Mouse (Mus musculus): ENCODE results near the gene Ilkap.
A peak's percentile ranks its signal among the peaks of the same experiment; 100 is the strongest.

Ilkap gene

DNA sequence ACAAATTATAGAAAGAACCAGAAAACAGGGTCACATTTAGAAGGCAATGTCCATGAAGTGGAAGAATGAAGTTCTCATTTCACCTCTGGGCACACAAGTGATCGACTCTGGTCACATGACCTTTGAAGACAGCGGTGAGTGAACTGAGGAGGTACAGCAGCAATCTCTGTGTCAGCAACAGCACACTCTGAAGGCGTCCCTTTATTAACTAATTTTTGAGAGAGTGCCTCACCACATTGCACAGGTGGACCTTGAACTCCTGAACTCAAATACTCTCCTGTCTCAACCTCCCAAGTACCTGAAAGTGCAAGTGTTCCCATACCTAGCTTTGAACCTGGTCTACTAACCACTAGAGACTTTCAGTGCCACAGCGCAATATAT lies 17.5 kb downstream of the Ilkap start:
- H3K27me3 ChIP-seq (ENCODE audit: insufficient read depth, low read length) = no peaks in the 10 kb centered on the region
- H3K4me3 ChIP-seq (replicated peaks; ENCODE audit: low read length) = no peak overlapping the region
- TF ChIP-seq POU5F1 (IDR thresholded peaks at IDR 0.05; ENCODE audit: borderline replicate concordance, low read length) (no peak), NANOG (IDR thresholded peaks at IDR 0.05; ENCODE audit: borderline replicate concordance, low read length) (no peak), CTCF (conservative IDR thresholded peaks at IDR 0.05; ENCODE audit: low read length) (no peak)
- no peaks in the 10 kb centered on the region for H3K9me3 ChIP-seq (ENCODE audit: low read length)
- H3K4me1 ChIP-seq (replicated peaks; ENCODE audit: low read depth, low read length) = peaks cover 6% of the 10 kb centered on the region; the same call in 1 of the 2 replicates
- H3K36me3 ChIP-seq (ENCODE audit: insufficient read depth, low read length) = peaks cover 95% of the 10 kb centered on the region

DNA sequence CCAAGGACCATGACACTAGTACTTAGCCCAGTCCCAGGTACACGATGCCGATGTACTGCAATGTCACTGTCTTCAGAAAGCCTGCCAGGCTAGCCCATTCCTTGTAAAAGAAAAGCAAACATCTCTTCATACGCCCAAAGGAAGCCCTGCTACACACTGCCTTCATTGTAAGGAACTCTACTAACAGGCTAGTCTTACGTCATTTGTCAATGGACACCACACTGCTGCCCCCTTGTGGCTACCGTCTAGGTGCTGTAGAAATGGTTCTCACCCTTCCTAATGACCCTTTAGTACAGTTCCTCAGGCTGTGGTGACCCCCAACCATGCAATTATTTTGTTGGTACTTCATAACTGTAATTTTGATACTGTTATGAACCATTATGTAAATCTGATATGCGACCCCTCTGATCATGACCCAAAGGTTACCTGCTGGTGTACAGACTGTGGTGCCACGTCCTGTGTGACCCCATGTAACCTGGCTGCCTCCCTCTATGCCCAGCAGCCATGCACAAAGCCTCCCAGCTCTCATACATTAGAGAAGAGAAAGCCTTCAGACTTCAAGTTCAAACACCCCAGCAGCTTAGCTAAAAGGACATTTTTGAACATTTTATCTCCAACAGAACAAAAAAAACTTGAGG lies 18.0 kb downstream of the Ilkap start:
- no peaks in the 10 kb centered on the region for H3K9me3 ChIP-seq (ENCODE audit: low read length)
- no peaks in the 10 kb centered on the region for H3K27me3 ChIP-seq (ENCODE audit: insufficient read depth, low read length)
- H3K4me3 ChIP-seq (replicated peaks; ENCODE audit: low read length) = no peak overlapping the region
- no peak for TF ChIP-seq POU5F1 (IDR thresholded peaks at IDR 0.05; ENCODE audit: borderline replicate concordance, low read length)
- peak; percentile 76 for TF ChIP-seq CTCF (conservative IDR thresholded peaks at IDR 0.05; ENCODE audit: low read length)
- no peak for TF ChIP-seq NANOG (IDR thresholded peaks at IDR 0.05; ENCODE audit: borderline replicate concordance, low read length)
- H3K36me3 ChIP-seq (ENCODE audit: insufficient read depth, low read length) = peaks cover 95% of the 10 kb centered on the region
- H3K4me1 ChIP-seq (replicated peaks; ENCODE audit: low read depth, low read length) = peaks cover 6% of the 10 kb centered on the region; the same call in 1 of the 2 replicates

GRCm38 (mm10) chr1:91373414-91373835 lies 25.2 kb downstream of the Ilkap start:
- peaks cover 82% of the 10 kb centered on the region for H3K36me3 ChIP-seq (ENCODE audit: insufficient read depth, low read length)
- TF ChIP-seq NANOG (IDR thresholded peaks at IDR 0.05; ENCODE audit: borderline replicate concordance, low read length) (no peak), CTCF (conservative IDR thresholded peaks at IDR 0.05; ENCODE audit: low read length) (no peak), POU5F1 (IDR thresholded peaks at IDR 0.05; ENCODE audit: borderline replicate concordance, low read length) (no peak)
- H3K4me3 ChIP-seq (replicated peaks; ENCODE audit: low read length) = no peak overlapping the region
- peaks cover 21% of the 10 kb centered on the region for H3K27me3 ChIP-seq (ENCODE audit: insufficient read depth, low read length)
- no peaks in the 10 kb centered on the region for H3K9me3 ChIP-seq (ENCODE audit: low read length)
- H3K4me1 ChIP-seq (replicated peaks; ENCODE audit: low read depth, low read length) = peaks cover 28% of the 10 kb centered on the region

DNA sequence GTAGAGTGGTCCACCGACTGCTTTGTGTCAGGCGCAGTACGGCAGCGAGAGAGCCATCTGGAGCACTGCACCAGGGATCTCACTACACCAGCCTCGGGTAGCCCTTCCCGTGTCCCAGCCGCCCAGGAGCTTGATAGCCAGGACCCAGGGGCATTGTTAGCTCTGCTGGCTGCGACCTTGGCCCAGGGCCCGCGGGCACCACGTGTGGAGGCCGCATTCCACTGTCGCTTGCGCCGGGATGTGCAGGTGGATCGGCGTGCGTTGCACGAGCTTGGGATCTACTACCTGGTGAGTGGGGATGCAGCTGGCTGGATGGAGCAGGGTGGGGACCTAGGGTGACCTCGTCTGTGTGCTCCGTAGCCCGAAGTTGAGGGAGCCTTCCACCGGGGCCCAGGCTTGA lies 28.6 kb downstream of the Ilkap start:
- Histone ChIP-seq H3K36me3 (ENCODE audit: insufficient read depth, low read length) (peaks cover 48% of the 10 kb centered on the region), H3K4me1 (replicated peaks; ENCODE audit: low read depth, low read length) (peaks cover 40% of the 10 kb centered on the region), H3K4me3 (replicated peaks; ENCODE audit: low read length) (peak overlapping the region; percentile 32), H3K9me3 (ENCODE audit: low read length) (no peaks in the 10 kb centered on the region), H3K27me3 (ENCODE audit: insufficient read depth, low read length) (peaks cover 52% of the 10 kb centered on the region)
- TF ChIP-seq CTCF (conservative IDR thresholded peaks at IDR 0.05; ENCODE audit: low read length) (no peak), NANOG (IDR thresholded peaks at IDR 0.05; ENCODE audit: borderline replicate concordance, low read length) (no peak), POU5F1 (IDR thresholded peaks at IDR 0.05; ENCODE audit: borderline replicate concordance, low read length) (no peak)

- Histone ChIP-seq H3K36me3 (ENCODE audit: insufficient read depth, low read length) (peaks cover 42% of the 10 kb centered on the region), H3K9me3 (ENCODE audit: low read length) (peaks cover 2% of the 10 kb centered on the region; the same call in 1 of the 2 replicates), H3K4me1 (replicated peaks; ENCODE audit: low read depth, low read length) (peaks cover 40% of the 10 kb centered on the region), H3K4me3 (replicated peaks; ENCODE audit: low read length) (no peak overlapping the region), H3K27me3 (ENCODE audit: insufficient read depth, low read length) (peaks cover 58% of the 10 kb centered on the region)
- TF ChIP-seq NANOG (IDR thresholded peaks at IDR 0.05; ENCODE audit: borderline replicate concordance, low read length) = no peak
- TF ChIP-seq POU5F1 (IDR thresholded peaks at IDR 0.05; ENCODE audit: borderline replicate concordance, low read length) = no peak
- TF ChIP-seq CTCF (conservative IDR thresholded peaks at IDR 0.05; ENCODE audit: low read length) = no peak
Observed at GRCm38 (mm10) chr1:91369408-91369807, 29.2 kb downstream of the Ilkap start.

DNA sequence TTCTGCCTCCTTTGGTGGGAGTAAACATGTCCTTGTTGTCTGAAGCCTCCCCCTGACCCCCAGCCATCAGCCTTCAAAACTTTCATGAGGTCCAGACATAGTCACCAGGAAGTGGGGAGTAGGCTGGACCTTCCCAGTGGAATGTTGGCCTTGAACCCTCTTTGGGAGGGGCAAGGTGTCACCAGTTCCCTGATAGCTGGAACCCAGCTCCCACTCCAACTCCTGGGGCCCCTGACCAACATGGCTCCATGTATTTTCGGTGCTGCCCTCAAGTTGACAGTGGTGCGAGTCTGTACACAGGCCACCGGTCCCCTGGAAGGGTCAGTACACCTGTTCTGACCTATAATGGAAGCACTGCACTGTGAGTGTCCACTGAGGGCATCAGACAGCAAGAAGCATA lies 31.3 kb downstream of the Ilkap start:
- Histone ChIP-seq H3K4me1 (replicated peaks; ENCODE audit: low read depth, low read length) (peaks cover 40% of the 10 kb centered on the region), H3K9me3 (ENCODE audit: low read length) (peaks cover 14% of the 10 kb centered on the region; the same call in 1 of the 2 replicates), H3K27me3 (ENCODE audit: insufficient read depth, low read length) (peaks cover 68% of the 10 kb centered on the region), H3K4me3 (replicated peaks; ENCODE audit: low read length) (no peak overlapping the region), H3K36me3 (ENCODE audit: insufficient read depth, low read length) (peaks cover 20% of the 10 kb centered on the region)
- TF ChIP-seq CTCF (conservative IDR thresholded peaks at IDR 0.05; ENCODE audit: low read length) (no peak), POU5F1 (IDR thresholded peaks at IDR 0.05; ENCODE audit: borderline replicate concordance, low read length) (no peak), NANOG (IDR thresholded peaks at IDR 0.05; ENCODE audit: borderline replicate concordance, low read length) (no peak)

- peaks cover 12% of the 10 kb centered on the region for H3K36me3 ChIP-seq (ENCODE audit: insufficient read depth, low read length)
- peak within 1 kb of the TSS; percentile 85 for H3K4me3 ChIP-seq (replicated peaks; ENCODE audit: low read length)
- peaks cover 40% of the 10 kb centered on the region for H3K4me1 ChIP-seq (replicated peaks; ENCODE audit: low read depth, low read length)
- H3K9me3 ChIP-seq (ENCODE audit: low read length) = peaks cover 15% of the 10 kb centered on the region; the same call in 1 of the 2 replicates
- H3K27me3 ChIP-seq (ENCODE audit: insufficient read depth, low read length) = peaks cover 71% of the 10 kb centered on the region
- TF ChIP-seq POU5F1 (IDR thresholded peaks at IDR 0.05; ENCODE audit: borderline replicate concordance, low read length) = no peak
- TF ChIP-seq NANOG (IDR thresholded peaks at IDR 0.05; ENCODE audit: borderline replicate concordance, low read length) = no peak
- no peak for TF ChIP-seq CTCF (conservative IDR thresholded peaks at IDR 0.05; ENCODE audit: low read length)
Observed at GRCm38 (mm10) chr1:91366215-91367108, 32.2 kb downstream of the Ilkap start, which contains the start of gene Erfe. Erfe (plus strand) TSS chr1:91366430.

GRCm38 (mm10) chr1:91365816-91366214 lies 32.8 kb downstream of the Ilkap start:
- TF ChIP-seq NANOG (IDR thresholded peaks at IDR 0.05; ENCODE audit: borderline replicate concordance, low read length) (no peak), CTCF (conservative IDR thresholded peaks at IDR 0.05; ENCODE audit: low read length) (no peak), POU5F1 (IDR thresholded peaks at IDR 0.05; ENCODE audit: borderline replicate concordance, low read length) (no peak)
- H3K4me3 ChIP-seq (replicated peaks; ENCODE audit: low read length) = peak overlapping the region; percentile 85
- peaks cover 70% of the 10 kb centered on the region for H3K27me3 ChIP-seq (ENCODE audit: insufficient read depth, low read length)
- H3K9me3 ChIP-seq (ENCODE audit: low read length) = peaks cover 15% of the 10 kb centered on the region; the same call in 1 of the 2 replicates
- H3K4me1 ChIP-seq (replicated peaks; ENCODE audit: low read depth, low read length) = peaks cover 38% of the 10 kb centered on the region
- H3K36me3 ChIP-seq (ENCODE audit: insufficient read depth, low read length) = peaks cover 6% of the 10 kb centered on the region

All from E14TG2a.4 (cell line).